Mouse (Mus musculus) hindbrain, embryonic 11.5 days (tissue): ENCODE results near the gene Adi1. TPM values are rescaled to one million over a fixed set of nuclear protein-coding genes. Genes with fewer than 3 reads are reported as not detected.

Experiments used
- ATAC-seq: fragments of 200-750 bp; cut with Nextera tagmentation; 2 replicates; pipeline ENCODE4 v1.8.0; 2017; ENCODE audit warnings: mild to moderate bottlenecking, moderate TSS enrichment, moderate library complexity; ENCODE audit not compliant: low FRiP score
- DNase-seq: peaks from one replicate; pipeline ENCODE4 v3.0.0-alpha.2; 2015; ENCODE audit warnings: low spot score
- H3K27ac ChIP-seq: fragments of 300-500 bp; sonication (generic); 2 replicates; pipeline ENCODE4 v1.5.1; 2014; ENCODE audit warnings: mild to moderate bottlenecking, low read depth, low read length
- H3K27me3 ChIP-seq: fragments of 300-500 bp; sonication (generic); 2 replicates; pipeline ENCODE4 v1.6.1; 2014; ENCODE audit warnings: mild to moderate bottlenecking, low read length, moderate library complexity, mixed read lengths; ENCODE audit not compliant: control insufficient read depth, insufficient read depth
- H3K36me3 ChIP-seq: fragments of 300-500 bp; sonication (generic); 2 replicates; pipeline ENCODE4 v1.6.1; 2014; ENCODE audit warnings: mild to moderate bottlenecking, low read length, moderate library complexity, mixed read lengths; ENCODE audit not compliant: control insufficient read depth, insufficient read depth
- H3K4me1 ChIP-seq: fragments of 300-500 bp; sonication (generic); replicated peaks from 2 replicates; pipeline ENCODE4 v1.6.1; 2014; ENCODE audit warnings: low read length, mixed read lengths; ENCODE audit not compliant: control insufficient read depth, insufficient read depth
- H3K4me2 ChIP-seq: fragments of 300-500 bp; sonication (generic); replicated peaks from 2 replicates; pipeline ENCODE4 v1.6.1; 2014; ENCODE audit warnings: mild to moderate bottlenecking, low read depth, low read length
- H3K4me3 ChIP-seq: fragments of 300-500 bp; sonication (generic); 2 replicates; pipeline ENCODE4 v1.5.1; 2014; ENCODE audit warnings: low read depth, low read length
- H3K9ac ChIP-seq: fragments of 300-500 bp; sonication (generic); 2 replicates; pipeline ENCODE4 v1.6.1; 2014; ENCODE audit warnings: low read depth, low read length
- H3K9me3 ChIP-seq: fragments of 300-500 bp; sonication (generic); 2 replicates; pipeline ENCODE4 v1.6.1; 2016; ENCODE audit warnings: low read length; ENCODE audit not compliant: control insufficient read depth
- WGBS: fragments of 180-500 bp; shearing (Covaris S2); extraction: QIAGEN DNeasy Blood & Tissue Kit; methylation state at CpG from one replicate; pipeline ENCODE4 v1.1.7; 2014; 5-methylcytosine and 5-hydroxymethylcytosine counted together
- polyA plus RNA-seq: library from polyadenylated mRNA; unstranded; fragments of >200 nt; fragmentation: Nextera tagmentation; extraction: Ambion mirVana; gene quantifications from 2 replicates; pipeline ENCODE4 v1.2.1, GENCODE M21; 2014

Gene Adi1
- polyA plus RNA-seq, 1 experiment from 2014 or later, result 53.5 TPM

GRCm38 (mm10) chr12:28686199-28686879 is 11.3 kb downstream of the Adi1 start:
- H3K27ac ChIP-seq, result no peak overlapping the region
- H3K4me3 ChIP-seq, result no peak overlapping the region
- H3K9ac ChIP-seq, result no peak overlapping the region
- no peaks in the 10 kb centered on the region for H3K9me3 ChIP-seq
- no peaks in the 10 kb centered on the region for H3K27me3 ChIP-seq
- no peak overlapping the region for H3K4me2 ChIP-seq
- 0 out of 2 replicates have a peak, but pooled peaks cover 2% of the 10 kb centered on the region for H3K4me1 ChIP-seq
- ATAC-seq (peak; percentile 56), DNase-seq (no peak)
- H3K36me3 ChIP-seq, result no peaks in the 10 kb centered on the region
- 51% methylated on average over 8 of the region's 8 CpGs for WGBS

- 88% methylated on average over 6 of the region's 6 CpGs for WGBS
- no peak overlapping the region for H3K9ac ChIP-seq
Measured at GRCm38 (mm10) chr12:28688996-28689395, 14.0 kb downstream of the Adi1 start.

GRCm38 (mm10) chr12:28690730-28691129 is 15.7 kb downstream of the Adi1 start:
- Histone ChIP-seq H3K4me2 (no peak overlapping the region), H3K27ac (no peak overlapping the region), H3K4me3 (no peak overlapping the region), H3K4me1 (0 out of 2 replicates have a peak, but pooled peaks cover 2% of the 10 kb centered on the region), H3K9me3 (no peaks in the 10 kb centered on the region), H3K9ac (no peak overlapping the region), H3K36me3 (no peaks in the 10 kb centered on the region), H3K27me3 (no peaks in the 10 kb centered on the region)
- ATAC-seq, result no peak
- no peak for DNase-seq
- WGBS, result 94% methylated on average over 7 of the region's 7 CpGs

More at GRCm38 (mm10) chr12:28688996-28689395, 14.0 kb downstream of the Adi1 start:
- H3K4me2 ChIP-seq, result no peak overlapping the region
- H3K36me3 ChIP-seq, result no peaks in the 10 kb centered on the region
- no peak overlapping the region for H3K27ac ChIP-seq
- 0 out of 2 replicates have a peak, but pooled peaks cover 2% of the 10 kb centered on the region for H3K4me1 ChIP-seq
- no peak overlapping the region for H3K4me3 ChIP-seq
- H3K27me3 ChIP-seq, result no peaks in the 10 kb centered on the region
- no peaks in the 10 kb centered on the region for H3K9me3 ChIP-seq
- no peak for DNase-seq
- no peak for ATAC-seq

- no peak overlapping the region for H3K9ac ChIP-seq
- no peaks in the 10 kb centered on the region for H3K27me3 ChIP-seq
- no peak overlapping the region for H3K4me3 ChIP-seq
- no peaks in the 10 kb centered on the region for H3K36me3 ChIP-seq
- no peaks in the 10 kb centered on the region for H3K9me3 ChIP-seq
- ATAC-seq (no peak), DNase-seq (no peak)
- H3K4me2 ChIP-seq, result no peak overlapping the region
- 77% methylated on average over 3 of the region's 3 CpGs for WGBS
- H3K4me1 ChIP-seq, result no peaks in the 10 kb centered on the region
- no peak overlapping the region for H3K27ac ChIP-seq
Measured at GRCm38 (mm10) chr12:28693738-28694137, 18.7 kb downstream of the Adi1 start.

GRCm38 (mm10) chr12:28694231-28694630 is 19.2 kb downstream of the Adi1 start:
- no peak for ATAC-seq

GRCm38 (mm10) chr12:28694776-28695175 is 19.7 kb downstream of the Adi1 start:
- no peaks in the 10 kb centered on the region for H3K9me3 ChIP-seq
- no peaks in the 10 kb centered on the region for H3K36me3 ChIP-seq
- no peak overlapping the region for H3K9ac ChIP-seq
- no peak overlapping the region for H3K4me3 ChIP-seq
- no peak overlapping the region for H3K27ac ChIP-seq
- no peaks in the 10 kb centered on the region for H3K27me3 ChIP-seq
- ATAC-seq, result no peak
- no peaks in the 10 kb centered on the region for H3K4me1 ChIP-seq
- WGBS, result 88% methylated on average over 7 of the region's 7 CpGs
- DNase-seq, result no peak
- H3K4me2 ChIP-seq, result no peak overlapping the region

More at GRCm38 (mm10) chr12:28694231-28694630, 19.2 kb downstream of the Adi1 start:
- Histone ChIP-seq H3K4me2 (no peak overlapping the region), H3K4me3 (no peak overlapping the region), H3K4me1 (no peaks in the 10 kb centered on the region), H3K9ac (no peak overlapping the region), H3K36me3 (no peaks in the 10 kb centered on the region), H3K27ac (no peak overlapping the region), H3K9me3 (no peaks in the 10 kb centered on the region), H3K27me3 (no peaks in the 10 kb centered on the region)
- DNase-seq, result no peak
- WGBS, result 89% methylated on average over 2 of the region's 2 CpGs

GRCm38 (mm10) chr12:28697821-28698595 is 23.0 kb downstream of the Adi1 start:
- Histone ChIP-seq H3K4me1 (no peaks in the 10 kb centered on the region), H3K27ac (no peak overlapping the region), H3K27me3 (no peaks in the 10 kb centered on the region), H3K4me3 (no peak overlapping the region), H3K9me3 (no peaks in the 10 kb centered on the region), H3K4me2 (no peak overlapping the region), H3K36me3 (no peaks in the 10 kb centered on the region), H3K9ac (no peak overlapping the region)
- ATAC-seq (no peak), DNase-seq (no peak)
- 71% methylated on average over 14 of the region's 14 CpGs for WGBS

GRCm38 (mm10) chr12:28699086-28699485 is 24.1 kb downstream of the Adi1 start:
- H3K36me3 ChIP-seq, result no peaks in the 10 kb centered on the region
- H3K4me3 ChIP-seq, result no peak overlapping the region
- no peak overlapping the region for H3K27ac ChIP-seq
- H3K4me2 ChIP-seq, result no peak overlapping the region
- 77% methylated on average over 5 of the region's 5 CpGs for WGBS
- DNase-seq, result no peak
- no peak overlapping the region for H3K9ac ChIP-seq
- ATAC-seq, result no peak
- no peaks in the 10 kb centered on the region for H3K9me3 ChIP-seq
- H3K27me3 ChIP-seq, result no peaks in the 10 kb centered on the region
- no peaks in the 10 kb centered on the region; the same call in 1 of the 2 replicates for H3K4me1 ChIP-seq
